Mouse (Mus musculus) thymus, adult 2 months (tissue): ENCODE measurements around the gene Cdk11b.

ENCODE experiments used
- CTCF ChIP-seq: fragments of 200-500 bp; IDR thresholded peaks from 2 replicates; pipeline ENCODE4 v1.5.1; 2012; ENCODE audit warnings: mild to moderate bottlenecking, control low read depth, low read length, moderate library complexity, borderline replicate concordance; ENCODE audit not compliant: control insufficient read depth, poor library complexity, insufficient read depth; ENCODE audit errors: extremely low read depth
- POLR2A ChIP-seq: fragments of 200-500 bp; IDR thresholded peaks from 2 replicates; pipeline ENCODE4 v1.6.1; 2012; ENCODE audit warnings: mild to moderate bottlenecking, low read length, control low read depth, moderate library complexity; ENCODE audit not compliant: control insufficient read depth, poor library complexity, insufficient read depth; ENCODE audit errors: extremely low read depth

DNA sequence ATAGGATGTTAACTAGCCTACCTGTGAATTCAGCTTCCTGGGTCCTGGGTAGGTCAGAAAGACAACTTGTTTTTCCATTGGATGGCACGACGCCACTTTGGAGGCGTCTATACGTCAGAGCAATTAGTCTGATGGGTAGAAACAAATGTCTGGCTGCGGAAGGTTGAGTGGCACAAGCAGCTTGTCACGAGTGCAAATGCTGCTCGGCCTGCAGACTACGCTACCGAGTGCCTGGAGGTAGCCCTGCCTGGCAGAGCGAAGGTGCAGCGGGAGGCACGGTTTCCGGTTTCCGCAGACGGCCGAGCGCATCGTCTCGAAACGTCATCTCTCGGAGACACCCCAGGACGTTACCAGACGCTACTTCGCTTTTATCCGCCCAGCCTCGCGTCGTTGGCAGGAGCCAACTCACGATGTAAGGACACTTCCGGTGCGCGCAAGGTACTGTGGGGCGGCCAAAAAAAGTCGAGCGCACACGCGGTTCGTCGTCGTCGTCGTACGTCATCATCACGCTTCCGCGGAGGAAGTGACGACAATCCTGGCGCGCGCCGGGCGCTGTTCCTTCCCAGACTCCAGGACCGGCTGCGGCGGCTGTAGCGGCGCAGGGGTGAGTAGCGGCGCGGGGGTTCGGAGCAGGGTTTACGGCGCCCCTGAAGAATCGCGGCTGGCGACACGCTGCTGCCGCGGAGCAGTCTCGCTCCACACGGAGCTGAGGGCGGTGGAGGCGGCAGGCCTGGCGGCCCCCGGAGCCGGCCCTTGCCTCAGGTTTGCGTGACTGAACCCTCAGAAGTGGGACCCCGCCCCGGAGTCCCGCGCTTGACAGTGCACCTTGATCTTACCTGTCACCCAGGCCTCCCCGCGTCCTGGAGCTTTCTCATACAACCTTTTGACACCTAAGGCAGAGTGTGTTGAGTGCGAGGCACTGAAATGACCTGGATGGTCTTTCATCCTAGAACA, at the start of gene Cdk11b:
- TF ChIP-seq CTCF (peak; percentile 27; the same call in 1 of the 2 replicates), POLR2A (peak; percentile 72)
